Mouse (Mus musculus) thymus, adult 2 months (tissue): ENCODE data around the gene Trim26. TPM values are rescaled to one million over a fixed set of nuclear protein-coding genes. Genes with fewer than 3 reads are reported as not detected.
"Not testable (repeated sequence)": the region's sequence is repeated elsewhere in the genome, so short reads cannot be mapped to it uniquely, and the experiment has no call there.

Experiments used
- DNase-seq: peaks from one replicate; pipeline ENCODE4 v3.0.0; 2021
- H3K27ac ChIP-seq: fragments of 200-500 bp; 2 replicates; pipeline ENCODE4 v1.5.1; 2012; ENCODE audit warnings: low read length, control low read depth; ENCODE audit not compliant: control insufficient read depth, insufficient read depth
- H3K27me3 ChIP-seq: fragments of 200-500 bp; 2 replicates; pipeline ENCODE4 v1.6.1; 2012; ENCODE audit warnings: mild to moderate bottlenecking, low read length, moderate library complexity, mixed read lengths; ENCODE audit not compliant: control insufficient read depth, insufficient read depth
- H3K36me3 ChIP-seq: fragments of 200-500 bp; 2 replicates; pipeline ENCODE4 v1.6.1; 2012; ENCODE audit warnings: mild to moderate bottlenecking, low read length, moderate library complexity; ENCODE audit not compliant: control insufficient read depth, insufficient read depth
- H3K4me1 ChIP-seq: fragments of 200-500 bp; replicated peaks from 2 replicates; pipeline ENCODE4 v1.6.1; 2012; ENCODE audit warnings: low read length; ENCODE audit not compliant: control insufficient read depth, insufficient read depth
- H3K4me3 ChIP-seq: fragments of 200-500 bp; 2 replicates; pipeline ENCODE4 v1.5.1; 2012; ENCODE audit warnings: mild to moderate bottlenecking, low read length, control low read depth, moderate library complexity; ENCODE audit not compliant: control insufficient read depth, insufficient read depth
- CTCF ChIP-seq: fragments of 200-500 bp; IDR thresholded peaks from 2 replicates; pipeline ENCODE4 v1.5.1; 2012; ENCODE audit warnings: mild to moderate bottlenecking, control low read depth, low read length, moderate library complexity, borderline replicate concordance; ENCODE audit not compliant: control insufficient read depth, poor library complexity, insufficient read depth; ENCODE audit errors: extremely low read depth
- POLR2A ChIP-seq: fragments of 200-500 bp; IDR thresholded peaks from 2 replicates; pipeline ENCODE4 v1.6.1; 2012; ENCODE audit warnings: mild to moderate bottlenecking, low read length, control low read depth, moderate library complexity; ENCODE audit not compliant: control insufficient read depth, poor library complexity, insufficient read depth; ENCODE audit errors: extremely low read depth
- WGBS: fragments of 180-500 bp; shearing (Covaris S2); methylation state at CpG from one replicate; pipeline ENCODE4 v1.1.7; 2018; 5-methylcytosine and 5-hydroxymethylcytosine counted together
- polyA plus RNA-seq: library from polyadenylated mRNA; depleted of rRNA; stranded (reverse); fragments of >200 nt; gene quantifications from 2 replicates; pipeline ENCODE4 v1.2.3, GENCODE M21; 2012; rRNA removed

Gene Trim26
- polyA plus RNA-seq: 32.0 and 39.9 TPM in 2 replicates

DNA sequence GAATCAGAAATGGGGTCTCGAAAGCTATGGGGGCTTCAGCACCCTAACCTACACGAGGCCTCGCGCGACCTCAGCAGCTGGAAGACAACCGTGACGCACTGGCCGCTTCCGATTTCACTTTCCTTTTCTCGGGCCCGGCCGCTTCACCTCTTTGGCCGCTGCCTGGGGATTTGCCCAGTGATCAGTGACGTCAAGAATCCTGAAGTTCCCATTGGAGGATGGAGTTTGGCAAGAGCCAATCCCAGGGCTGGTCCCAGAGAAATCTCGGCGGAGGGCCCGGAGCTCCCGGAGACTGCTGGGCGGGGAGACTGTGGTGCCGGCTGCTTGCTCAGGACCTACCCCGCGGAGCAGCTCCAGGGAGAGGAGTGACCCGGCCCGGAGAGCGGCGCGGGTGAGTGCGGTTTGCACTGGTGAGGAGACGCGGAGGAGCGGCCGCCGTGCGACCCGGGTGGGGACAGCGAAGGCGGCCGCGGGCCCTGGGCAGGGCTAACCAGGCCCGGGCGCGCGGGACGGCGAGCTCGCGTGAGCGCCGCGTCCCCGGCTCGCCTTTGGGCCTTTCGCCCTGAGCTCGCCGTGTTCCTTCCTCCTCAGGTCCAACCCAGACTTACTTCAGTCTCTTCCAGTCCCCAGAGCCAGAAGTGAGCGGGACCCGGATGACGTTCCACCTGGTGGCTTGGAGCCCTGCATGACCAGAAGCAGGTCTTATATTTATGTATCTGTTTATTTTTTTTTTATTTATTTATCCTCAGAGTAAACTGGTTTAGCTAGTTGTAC, at the start of gene Trim26:
Gene Trim26, plus strand, starts transcription at position 261 of the 774 bp plus-strand sequence.
- WGBS: 1% methylated on average over 58 of the region's 58 CpGs

DNA sequence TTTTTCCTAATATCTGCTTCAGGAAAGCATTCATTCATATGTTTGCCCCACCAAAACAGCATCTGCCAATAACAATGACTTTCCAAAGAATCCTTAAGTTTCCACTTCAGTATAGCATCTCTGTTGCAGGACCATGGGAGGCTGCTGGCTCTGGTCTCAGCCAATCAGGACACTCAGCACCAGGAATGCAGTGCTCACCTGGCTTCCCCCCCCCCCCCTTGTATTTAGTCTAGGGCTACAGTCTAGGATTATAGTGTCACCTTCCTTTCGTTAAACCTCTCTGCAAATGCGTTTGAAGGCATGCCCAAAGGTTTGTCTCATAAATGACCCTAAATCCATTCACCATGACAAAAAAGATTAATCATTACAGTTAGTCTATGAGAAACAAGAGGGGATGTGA, 48.6 kb upstream of the Trim26 start:
- no peak for DNase-seq
- TF ChIP-seq POLR2A (no peak), CTCF (no peak)
- WGBS: 88% methylated on average over 2 of the region's 2 CpGs

More for the DNA sequence above, at the start of gene Trim26:
- peak within 1 kb of the TSS; percentile 75 for H3K4me3 ChIP-seq
- peaks cover 6% of the 10 kb centered on the region for H3K4me1 ChIP-seq
- peak; percentile 96 for DNase-seq
- peak within 1 kb of the TSS; percentile 87 for H3K27ac ChIP-seq
- H3K27me3 ChIP-seq: no peaks in the 10 kb centered on the region
- TF ChIP-seq POLR2A (peak; percentile 73; the same call in 1 of the 2 replicates), CTCF (peak; percentile 25; the same call in 1 of the 2 replicates)
- no peaks in the 10 kb centered on the region for H3K36me3 ChIP-seq

DNA sequence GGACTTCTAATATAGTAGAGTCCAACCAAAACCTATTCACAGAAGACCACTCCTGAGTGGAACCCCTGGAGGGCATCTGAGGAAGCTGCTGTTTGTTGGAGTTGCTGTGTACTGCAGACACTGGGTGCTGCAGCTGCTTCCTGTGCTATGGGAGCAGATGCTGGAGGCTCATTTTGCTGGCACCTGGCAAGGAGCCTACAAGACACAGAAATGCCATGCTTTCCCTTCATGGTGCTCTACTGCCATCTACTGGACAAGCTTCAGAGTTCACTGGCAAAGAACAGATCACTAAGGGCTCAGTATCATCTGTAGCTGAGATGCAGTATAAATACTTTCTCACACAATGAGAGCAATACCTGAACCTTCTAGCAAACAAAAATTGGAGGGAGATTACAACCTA, 48.1 kb upstream of the Trim26 start:
- not testable (repeated sequence) for H3K36me3 ChIP-seq, H3K27me3 ChIP-seq, H3K27ac ChIP-seq, H3K4me3 ChIP-seq, H3K4me1 ChIP-seq
- peak; percentile 22; the same call in 1 of the 2 replicates for TF ChIP-seq CTCF
- DNase-seq: peak; percentile 70

More for the DNA sequence above, 48.6 kb upstream of the Trim26 start:
- Histone ChIP-seq H3K27ac (no peak overlapping the region), H3K4me3 (no peak overlapping the region), H3K4me1 (no peaks in the 10 kb centered on the region), H3K36me3 (no peaks in the 10 kb centered on the region), H3K27me3 (no peaks in the 10 kb centered on the region)

DNA sequence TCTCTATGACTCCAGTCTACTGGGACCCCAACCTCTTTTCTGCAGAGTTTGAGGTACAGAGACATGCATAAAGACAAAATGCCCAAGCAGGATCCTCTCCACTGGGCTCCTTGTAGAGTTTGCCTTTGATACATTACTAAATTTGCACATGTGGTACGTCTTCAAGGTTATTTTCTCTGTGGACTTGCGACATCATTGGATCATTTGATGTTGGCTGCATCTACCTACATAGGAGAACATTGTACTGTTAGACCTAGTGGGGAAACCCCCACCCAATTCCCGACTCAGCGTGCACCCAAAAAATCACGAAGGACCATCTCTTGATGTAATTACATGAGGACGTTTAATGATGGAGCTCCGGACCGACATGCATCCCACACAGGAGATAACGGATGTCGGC, 37.4 kb upstream of the Trim26 start:
- H3K4me3 ChIP-seq: no peak overlapping the region
- no peak for TF ChIP-seq POLR2A
- TF ChIP-seq CTCF: no peak
- no peaks in the 10 kb centered on the region for H3K4me1 ChIP-seq
- no peaks in the 10 kb centered on the region for H3K27me3 ChIP-seq
- no peak for DNase-seq
- H3K36me3 ChIP-seq: no peaks in the 10 kb centered on the region
- WGBS: 93% methylated on average over 10 of the region's 10 CpGs
- H3K27ac ChIP-seq: no peak overlapping the region

DNA sequence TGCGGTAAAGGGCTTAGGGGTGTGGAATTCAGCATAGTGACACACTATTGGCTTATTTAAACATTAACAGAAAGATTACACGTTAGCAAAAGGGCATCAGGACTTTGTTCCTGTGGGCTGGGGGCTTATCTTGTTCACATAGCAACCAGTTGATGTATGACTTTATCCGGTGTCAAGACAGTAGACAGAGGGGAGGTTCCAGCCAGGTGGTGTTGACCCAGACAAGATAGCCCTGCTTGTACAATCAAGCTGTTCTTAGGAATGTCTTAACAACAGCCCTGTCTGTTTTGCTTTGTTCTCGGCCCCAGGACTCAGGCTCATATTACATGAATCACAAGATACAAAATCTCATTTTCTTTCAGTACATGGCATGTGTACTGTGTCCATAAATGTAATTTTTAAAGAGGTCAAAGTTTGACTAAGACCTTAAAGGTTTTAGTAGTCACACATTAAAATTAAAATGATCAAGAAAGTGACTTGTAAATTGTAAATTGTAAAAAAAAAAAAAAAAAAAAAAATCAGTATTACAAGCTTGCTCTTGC, 36.9 kb upstream of the Trim26 start:
- not testable (repeated sequence) for H3K4me1 ChIP-seq, DNase-seq, H3K4me3 ChIP-seq, H3K27me3 ChIP-seq, H3K27ac ChIP-seq, H3K36me3 ChIP-seq
- WGBS: 88% methylated on average over 4 of the region's 4 CpGs

DNA sequence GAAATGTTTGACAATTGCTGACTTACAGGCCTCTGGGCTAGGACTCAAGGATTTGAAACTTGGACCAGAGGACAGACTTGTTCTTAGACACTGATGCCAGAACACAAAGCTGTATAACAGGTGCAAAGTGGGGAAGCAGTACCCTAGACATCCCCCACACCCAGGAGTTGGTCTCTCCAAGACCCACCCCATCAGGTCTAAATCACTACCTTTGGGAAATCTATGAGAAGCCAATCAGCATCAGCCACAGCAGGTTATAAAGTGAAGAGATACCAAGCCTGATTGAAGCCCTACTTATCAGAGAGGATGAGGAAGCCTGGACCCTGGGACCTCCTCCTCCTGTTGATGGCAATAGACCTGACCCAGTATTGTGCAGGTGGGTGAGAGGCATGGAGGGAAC, 25.1 kb upstream of the Trim26 start, which contains the start of gene H2-M10.6:
Gene H2-M10.6, plus strand, starts transcription at position 301 of the 400 bp plus-strand sequence.
- no peak for TF ChIP-seq CTCF
- TF ChIP-seq POLR2A: no peak
- H3K36me3 ChIP-seq: no peaks in the 10 kb centered on the region
- H3K27me3 ChIP-seq: no peaks in the 10 kb centered on the region
- H3K27ac ChIP-seq: no peak within 1 kb of the TSS
- H3K4me1 ChIP-seq: no peaks in the 10 kb centered on the region
- no peak within 1 kb of the TSS for H3K4me3 ChIP-seq
- no peak for DNase-seq

DNA sequence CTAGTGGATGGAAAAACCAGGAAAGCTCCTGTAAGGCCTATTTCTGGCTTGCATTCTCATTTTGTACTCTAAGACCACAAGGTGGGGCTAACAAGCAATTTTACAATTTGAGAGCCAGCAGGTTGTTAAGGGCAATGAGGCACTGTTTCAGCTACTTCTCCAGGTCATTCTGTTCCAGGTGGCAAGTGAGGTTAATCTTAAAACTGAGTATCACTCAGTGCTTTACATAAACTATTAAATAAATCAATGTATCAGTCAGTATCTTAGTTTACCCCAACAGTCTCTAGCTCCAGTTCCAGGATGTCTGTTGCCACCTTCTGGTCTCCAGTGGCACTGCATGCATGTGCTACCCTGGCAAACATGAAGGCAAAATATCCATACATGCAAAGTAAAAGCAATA, 12.9 kb upstream of the Trim26 start:
- no peaks in the 10 kb centered on the region for H3K27me3 ChIP-seq
- no peaks in the 10 kb centered on the region for H3K36me3 ChIP-seq
- H3K4me1 ChIP-seq: no peaks in the 10 kb centered on the region
- H3K27ac ChIP-seq: no peak overlapping the region
- DNase-seq: peak; percentile 68
- no peak overlapping the region for H3K4me3 ChIP-seq
- TF ChIP-seq POLR2A (no peak), CTCF (no peak)
